Mouse (Mus musculus) layer of hippocampus, adult 9-11 months (tissue): ENCODE measurements around the gene Pank4.

Experiments
- DNase-seq: peaks from one replicate; pipeline ENCODE4 v3.0.0; 2022

Gene Pank4

DNA sequence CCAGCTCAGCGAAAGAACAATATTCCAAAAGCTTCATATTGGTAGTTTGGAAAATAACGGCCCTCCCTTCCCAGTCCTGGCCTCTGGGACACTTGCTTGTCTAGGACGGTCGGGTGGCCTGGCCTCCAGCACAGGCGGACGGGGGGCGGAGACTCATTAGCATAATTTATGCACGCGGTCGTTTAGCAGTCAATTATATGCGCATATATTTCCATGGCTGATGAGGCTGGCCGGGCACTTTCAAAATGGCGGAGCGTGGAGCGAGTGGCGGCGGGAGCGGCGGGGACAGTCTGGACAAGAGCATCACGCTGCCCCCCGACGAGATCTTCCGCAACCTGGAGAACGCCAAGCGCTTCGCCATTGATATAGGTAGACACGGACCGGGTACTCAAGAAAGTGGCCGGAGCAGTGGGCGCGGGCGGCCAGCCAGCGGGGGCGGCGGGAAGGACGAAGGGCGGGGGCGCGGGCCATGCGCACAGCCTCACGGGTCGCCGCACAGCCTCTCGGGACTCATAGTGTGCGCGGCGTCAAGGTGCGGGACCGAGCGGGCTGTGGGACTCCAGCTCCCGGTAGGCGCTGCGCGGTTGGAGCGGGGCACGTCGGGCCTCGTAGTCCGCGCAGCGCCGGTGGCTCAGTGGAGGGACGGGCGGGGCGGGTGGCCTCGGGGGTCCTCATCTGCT lies at the start of gene Pank4:
Pank4 (plus strand) TSS at position 223 of the 680 bp plus-strand sequence.
- peak; percentile 93 for DNase-seq

DNA sequence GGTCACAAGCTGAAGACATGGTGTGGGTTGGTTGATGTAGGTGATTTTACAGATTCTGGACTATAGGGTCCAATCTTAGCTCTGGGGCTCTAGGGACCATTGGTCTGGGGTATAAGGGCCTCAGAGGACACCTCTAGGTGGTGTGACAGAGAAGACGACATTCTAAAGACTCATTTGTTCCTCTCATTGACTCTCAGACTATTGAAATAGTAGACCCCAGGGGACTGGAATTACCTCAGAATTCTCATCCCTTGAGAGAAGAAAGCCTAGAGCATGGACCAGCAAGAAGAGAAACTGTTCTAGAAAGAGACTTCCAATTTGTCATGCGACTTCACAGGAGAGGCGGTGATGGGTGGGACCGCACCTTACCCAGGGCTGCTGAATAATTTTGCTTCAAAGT lies 49.7 kb upstream of the Pank4 start:
- no peak for DNase-seq

DNA sequence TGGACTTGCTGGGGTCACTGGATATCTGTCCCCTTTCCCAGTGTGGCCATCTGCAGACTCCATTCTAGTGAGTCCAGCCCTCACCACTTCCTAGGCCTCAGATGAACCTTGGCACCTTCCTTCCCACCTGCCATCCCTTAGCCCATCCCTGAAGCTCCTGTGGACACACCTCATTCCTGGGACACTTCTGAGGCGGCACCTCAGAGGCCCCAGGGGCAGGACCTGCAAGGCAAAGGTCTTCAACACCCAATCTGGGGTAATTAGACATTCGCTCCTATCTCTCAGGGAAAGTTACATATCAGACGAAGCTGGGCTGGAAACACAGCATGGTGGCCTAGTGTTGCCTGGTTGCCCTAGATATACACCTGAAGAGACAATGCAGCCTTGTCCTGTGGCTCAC lies 49.2 kb upstream of the Pank4 start:
- no peak for DNase-seq

DNA sequence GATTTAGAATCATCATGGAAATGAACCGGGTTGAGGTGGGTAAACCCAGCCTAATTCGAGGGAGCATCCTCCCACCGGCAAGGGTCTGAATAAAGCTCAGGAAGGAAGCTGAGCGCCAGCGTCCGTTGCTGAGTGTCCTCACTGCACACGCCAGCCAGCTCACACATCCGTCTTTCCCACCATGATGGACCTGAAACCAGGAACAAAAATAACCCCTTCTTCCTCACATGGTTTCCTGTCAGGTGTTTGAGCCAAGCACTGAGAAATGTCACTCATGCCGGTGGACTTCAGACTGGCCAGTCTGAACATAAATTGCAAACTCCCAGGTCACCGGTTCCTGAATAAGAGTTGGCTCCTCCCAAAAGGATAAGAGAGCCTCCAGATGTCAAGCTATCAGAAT lies 48.6 kb upstream of the Pank4 start:
- no peak for DNase-seq

DNA sequence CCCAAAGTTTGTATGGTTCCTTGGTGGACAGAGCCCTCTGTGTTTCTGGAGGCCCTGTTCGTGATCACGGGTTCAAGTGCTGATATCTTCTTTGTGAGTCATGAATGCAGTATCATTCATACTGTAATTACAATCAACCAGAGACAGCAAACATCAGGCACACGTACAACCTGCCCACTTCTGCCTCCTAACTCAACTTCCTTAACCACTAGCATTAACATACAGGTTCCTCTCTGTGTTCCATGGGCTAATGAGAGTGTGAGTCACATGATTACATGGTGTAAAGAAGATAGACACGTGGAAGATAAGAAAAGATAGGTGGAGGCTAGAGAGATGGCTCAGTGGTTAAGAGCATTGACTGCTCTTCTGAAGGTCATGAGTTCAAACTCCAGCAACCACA lies 47.3 kb upstream of the Pank4 start:
- no peak for DNase-seq

DNA sequence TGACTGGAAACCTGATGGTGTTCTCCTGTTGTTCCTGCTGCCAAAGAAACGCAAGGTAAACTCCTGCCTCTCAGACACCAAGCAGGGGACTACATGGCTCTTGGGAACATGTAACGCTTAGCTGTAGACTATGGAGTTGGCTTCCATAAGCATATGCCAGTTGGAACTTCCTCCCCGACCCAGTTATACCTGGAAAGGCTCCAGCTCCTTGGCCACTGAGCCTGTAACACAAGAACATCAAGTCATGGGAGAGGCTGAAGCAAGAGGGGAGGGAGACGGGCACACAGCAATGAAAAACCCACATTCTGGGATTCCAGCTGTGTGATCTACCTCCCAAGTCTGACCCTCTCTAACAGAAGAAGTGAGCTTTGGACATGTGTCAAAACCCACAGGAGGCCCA lies 41.6 kb upstream of the Pank4 start:
- DNase-seq, result no peak

DNA sequence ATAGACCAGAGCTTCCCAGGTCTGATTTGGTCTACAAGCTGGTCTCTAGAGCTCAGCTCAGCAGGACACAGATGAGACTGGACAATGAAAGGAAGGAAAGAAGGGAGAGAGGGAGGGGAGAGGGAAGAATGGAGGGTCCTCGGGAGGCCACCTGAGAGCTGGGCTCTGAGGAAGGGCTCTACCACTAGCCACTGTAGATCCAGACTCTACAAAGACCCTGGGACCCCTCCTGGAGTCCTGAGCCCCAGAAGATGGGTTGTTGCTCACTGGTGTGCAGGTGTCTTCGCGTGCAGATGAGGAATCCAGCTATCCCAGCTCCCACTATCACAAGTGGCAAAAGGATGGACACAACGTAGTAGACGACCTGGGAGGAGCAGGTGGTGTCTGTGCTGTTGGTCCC lies 41.0 kb upstream of the Pank4 start:
- DNase-seq, result no peak

DNA sequence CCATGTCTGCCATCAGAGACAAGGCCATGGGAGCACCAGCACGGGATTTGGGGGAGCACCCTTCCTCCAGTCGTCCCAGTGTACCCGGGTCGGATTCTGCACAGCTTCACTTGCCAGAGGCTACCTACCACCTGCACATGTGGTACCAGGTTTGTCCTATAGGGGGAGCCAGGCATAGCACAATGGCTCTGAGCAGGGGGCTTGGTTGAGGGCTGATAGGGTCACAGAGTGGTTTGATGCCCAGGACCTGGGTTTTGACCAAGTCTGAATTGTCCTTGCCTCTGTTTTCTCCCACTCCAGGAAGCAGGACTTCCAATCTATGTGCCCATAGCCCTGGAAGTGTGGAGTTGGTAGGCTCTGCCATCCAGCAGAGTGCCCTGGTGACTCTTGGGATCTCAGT lies 38.5 kb upstream of the Pank4 start:
- DNase-seq, result no peak

DNA sequence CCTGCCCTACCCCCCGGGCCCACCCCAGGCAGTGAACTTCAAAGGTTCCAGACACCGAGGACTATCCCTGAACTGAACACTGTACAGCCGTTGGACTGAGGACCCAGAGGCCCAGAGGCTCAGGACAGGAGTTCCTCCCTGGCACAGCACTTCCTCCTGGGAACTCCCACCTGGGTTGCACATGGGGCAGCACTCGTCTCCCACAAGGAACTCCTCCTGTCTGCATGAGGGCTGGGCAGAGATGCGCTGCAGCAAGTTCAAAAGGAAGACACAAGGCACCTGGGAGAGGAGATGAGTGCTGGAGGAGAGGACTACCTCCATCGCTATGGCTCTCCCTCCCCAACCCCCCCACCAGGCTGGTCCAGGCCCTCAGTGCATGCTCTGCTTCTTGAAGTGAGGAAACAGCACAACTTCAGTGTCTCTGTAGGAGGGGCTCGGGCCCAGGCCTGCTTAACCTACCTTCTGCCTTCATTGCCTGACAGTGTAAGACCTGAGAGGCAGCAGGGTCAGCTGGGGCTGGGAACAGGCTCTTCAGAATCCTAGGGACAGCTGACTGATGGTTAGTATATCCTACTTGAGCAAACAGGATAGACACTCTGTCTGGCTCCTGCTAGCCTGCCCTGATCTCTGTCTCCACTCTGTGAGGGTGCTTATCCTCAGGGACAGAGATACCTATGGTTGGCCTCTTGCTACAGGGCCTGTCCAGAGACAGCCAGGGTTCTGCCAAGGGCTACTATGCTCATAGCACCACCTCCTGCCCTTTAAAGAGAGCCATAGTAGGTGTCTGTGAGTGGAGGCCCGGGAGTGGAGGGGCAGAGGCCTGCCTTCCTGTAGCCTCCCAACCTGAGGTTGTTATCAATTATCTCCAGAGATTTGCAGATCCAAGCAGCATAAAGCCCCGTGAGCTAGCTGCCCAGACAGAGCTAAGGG lies 36.7 kb upstream of the Pank4 start:
- no peak for DNase-seq

DNA sequence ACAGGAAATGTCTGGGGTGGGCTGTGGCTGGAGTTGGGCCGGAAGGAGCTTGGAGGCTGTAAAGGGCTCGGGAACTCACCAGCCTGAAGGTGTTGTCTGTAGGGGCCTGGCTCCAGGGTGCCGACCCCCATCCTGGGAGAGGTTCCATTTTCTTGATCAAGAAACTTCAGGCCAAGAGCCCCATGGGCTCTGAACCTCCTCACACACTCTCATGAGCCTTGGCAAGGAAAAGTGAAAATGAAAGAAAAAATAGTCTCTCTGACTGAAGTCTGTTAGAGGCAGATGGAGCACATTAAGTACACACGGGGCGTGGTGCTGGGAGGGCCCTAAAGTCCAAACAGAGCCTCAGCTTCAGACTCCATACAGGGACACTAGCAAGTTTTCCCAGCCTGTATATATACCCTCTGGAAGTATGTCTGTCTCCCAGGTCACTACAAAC lies 36.0 kb upstream of the Pank4 start:
- DNase-seq, result no peak

DNA sequence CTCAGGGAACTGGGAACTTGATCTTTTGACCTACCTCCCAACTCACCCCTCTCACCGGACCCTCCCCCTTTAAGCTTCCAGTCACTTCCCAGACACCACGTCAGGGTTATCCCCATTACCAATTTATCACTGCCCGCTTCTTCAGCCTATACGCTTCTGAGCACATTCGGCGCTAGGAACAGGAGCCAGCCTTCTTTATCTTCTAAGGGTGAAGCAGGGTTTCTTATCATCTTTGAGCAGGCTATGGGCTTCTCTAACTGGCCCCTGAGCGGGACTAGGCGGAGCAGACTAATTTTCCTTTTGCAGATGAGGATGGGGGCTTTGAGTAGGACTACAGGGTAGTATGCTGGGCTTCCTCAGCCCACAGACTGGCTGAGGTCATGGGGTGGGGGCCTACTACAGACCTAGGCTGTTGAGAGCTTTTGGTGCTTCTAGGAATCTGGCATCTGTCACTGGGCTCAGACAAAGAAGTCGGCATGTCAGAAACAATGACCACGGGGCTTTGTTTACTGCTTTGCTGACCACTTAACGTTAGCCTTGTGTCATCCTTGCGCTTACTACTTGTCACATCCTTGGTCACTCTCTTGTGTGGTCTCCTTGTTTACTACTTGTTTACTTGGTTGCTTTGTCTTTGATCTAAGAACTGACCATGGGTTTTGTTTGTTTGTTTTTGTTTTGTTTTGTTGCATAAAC lies 35.4 kb upstream of the Pank4 start, which contains the start of gene Tnfrsf14:
Tnfrsf14 (minus strand) TSS at position 169 of the 693 bp plus-strand sequence.
- DNase-seq, result no peak

DNA sequence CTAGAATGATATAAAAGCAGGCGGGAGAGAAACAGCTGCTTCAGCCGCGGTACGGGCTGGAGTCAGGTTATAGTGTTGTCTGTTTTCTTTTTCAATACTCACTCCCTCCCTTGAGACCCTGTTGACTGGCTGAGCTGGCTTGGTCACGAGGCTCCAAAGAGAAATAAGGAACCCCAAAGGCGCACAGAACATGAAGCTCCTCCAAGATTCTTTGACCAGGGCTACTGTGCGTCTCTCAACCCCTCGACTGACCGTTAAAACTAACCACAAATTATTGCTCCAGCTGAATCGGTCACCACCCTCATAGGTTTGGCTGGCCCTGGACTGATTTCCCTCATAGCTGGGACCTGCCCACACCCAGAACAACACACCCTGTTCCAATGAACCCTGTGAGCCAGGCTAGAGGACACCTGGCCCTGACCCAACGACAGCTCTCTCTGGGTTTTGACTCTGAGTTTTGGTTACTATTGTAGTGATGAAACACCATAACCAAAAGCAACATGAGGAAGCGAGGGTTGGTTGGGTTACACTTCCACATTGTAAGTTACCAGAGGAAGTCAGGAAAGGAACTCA lies 34.7 kb upstream of the Pank4 start:
- no peak for DNase-seq

DNA sequence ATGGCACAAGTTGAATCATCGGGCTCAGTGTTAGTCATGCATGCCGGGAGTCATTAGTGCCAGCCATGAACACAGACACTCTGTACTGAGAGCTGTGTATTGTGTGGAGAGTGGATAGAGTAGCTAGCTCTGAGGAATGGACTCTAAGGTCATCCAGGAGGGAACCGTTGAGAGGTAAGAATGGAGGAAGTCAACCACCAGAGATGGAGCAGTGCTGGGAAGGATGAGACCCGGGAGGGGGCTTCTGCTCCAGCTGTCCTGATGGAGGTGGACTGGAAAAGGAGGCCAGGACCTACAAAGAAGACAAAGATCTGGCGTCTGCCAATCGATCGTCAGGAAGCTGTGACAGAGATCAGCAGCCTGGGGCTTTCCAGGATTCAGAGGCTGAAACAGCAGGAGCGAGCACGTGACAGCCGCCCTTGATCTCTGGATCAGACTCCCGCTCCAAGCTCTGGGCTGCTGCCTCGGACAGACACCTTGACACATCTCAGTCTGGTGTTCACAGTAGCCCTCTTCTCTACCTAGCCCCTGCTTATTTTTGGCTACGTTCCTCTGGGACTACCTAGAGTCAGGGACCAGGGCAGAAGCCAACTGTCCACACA lies 30.5 kb upstream of the Pank4 start:
- DNase-seq, result no peak

DNA sequence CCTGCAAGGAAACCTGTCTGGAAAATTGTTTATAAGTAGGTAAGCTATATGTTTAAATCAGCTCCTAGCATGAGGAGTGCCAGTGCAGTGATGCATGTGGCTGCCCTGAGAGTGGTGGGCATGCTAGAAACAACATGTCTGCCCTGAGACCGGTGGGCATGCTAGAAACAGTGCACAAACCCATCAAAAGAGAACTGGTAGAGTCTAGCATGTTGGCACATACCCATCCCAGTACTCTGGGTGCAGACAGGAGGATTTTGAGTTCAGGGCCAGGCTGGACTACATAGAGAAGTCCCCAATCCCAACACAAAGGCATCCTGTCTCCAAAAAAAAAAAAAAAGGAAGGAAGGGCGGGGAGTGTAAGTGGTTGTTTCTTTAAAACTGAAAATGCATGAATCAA lies 29.1 kb upstream of the Pank4 start:
- no peak for DNase-seq

DNA sequence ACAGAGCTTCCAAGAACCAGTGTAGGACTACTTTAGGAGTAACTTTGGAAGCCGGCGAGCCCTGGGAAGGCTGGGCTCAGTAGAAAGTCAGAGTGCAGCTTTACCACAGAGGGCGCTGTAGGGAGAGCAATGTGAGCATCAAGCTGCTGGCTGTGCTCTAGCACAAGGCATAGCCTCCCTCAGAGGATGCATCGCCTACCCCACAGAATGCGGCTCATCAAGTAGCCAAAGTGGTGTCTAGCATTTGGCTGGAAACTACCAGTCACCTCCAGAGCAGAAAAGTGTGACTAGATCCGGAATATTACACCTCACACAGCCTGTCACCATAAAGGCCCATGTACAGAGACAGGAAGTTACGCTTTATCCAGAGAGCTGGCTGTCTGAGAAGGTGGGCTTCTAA lies 28.1 kb upstream of the Pank4 start:
- no peak for DNase-seq

DNA sequence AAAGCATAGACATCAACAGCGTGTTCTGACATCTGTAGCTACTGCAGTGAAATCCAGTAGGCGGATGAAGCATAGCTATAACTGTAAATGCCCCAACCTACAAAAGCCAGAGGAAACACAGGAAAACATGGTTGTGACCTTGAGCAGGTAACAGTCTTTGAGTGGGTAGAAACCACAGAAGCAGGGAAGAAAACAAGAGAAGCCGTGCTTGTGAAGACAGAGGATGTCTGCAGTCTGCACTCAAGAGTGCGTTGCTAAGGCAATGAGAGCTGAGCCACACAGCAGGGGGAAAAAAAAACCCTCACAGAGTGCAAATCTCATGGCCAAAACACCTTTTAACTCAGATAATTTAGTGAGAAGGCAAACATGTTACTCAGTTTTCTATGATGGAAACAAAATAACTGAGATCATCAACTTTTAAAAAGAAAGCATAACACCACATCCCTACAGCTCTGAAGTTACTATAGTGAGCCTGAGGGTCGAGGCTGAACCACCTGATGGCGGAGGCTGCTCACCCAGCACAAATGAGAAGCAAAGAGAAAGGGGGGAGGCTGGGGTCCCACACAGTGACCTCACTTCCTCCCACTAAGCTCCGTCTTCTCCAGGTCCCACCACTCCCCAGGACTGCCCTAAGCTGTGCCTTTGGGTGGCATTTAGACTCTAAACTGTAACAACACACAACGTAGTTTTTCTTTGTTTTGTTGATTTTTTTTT lies 27.2 kb upstream of the Pank4 start:
- DNase-seq, result no peak

DNA sequence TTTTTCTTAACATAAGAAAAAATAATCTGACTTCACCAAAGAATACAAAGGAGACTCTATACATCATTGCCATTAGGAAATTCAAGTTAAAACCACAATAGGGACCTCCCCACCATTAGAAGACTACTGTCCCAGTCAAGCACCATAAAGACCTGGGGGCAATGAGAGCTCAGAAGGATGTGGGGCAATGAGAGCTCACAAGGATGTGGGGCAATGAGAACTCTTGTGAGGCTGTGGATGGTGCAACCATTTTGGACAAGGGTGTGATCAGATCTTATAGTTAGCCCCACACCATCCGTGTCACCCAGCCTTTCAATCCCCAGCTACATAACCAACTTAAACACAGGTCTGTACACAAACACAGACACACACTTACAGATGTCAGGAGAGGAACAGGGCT lies 26.2 kb upstream of the Pank4 start:
- DNase-seq, result no peak

DNA sequence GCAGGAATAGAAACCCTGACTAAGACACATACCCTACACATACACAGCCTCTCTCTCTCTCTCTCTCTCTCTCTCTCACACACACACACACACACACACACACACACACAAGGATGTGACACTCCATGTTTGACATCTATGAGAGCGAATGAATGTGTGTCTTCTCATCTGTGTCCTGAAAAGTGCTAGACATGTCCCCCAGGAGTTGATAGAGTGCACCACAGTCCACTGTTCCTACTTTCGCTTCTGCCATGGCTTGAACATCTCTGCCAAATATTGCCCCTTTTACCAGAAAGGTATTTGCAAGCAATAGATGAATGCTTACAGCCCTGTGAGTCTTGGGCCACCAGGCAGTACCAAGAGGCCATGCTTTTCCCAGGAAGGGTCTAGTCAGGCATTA lies 23.8 kb upstream of the Pank4 start:
- no peak for DNase-seq

DNA sequence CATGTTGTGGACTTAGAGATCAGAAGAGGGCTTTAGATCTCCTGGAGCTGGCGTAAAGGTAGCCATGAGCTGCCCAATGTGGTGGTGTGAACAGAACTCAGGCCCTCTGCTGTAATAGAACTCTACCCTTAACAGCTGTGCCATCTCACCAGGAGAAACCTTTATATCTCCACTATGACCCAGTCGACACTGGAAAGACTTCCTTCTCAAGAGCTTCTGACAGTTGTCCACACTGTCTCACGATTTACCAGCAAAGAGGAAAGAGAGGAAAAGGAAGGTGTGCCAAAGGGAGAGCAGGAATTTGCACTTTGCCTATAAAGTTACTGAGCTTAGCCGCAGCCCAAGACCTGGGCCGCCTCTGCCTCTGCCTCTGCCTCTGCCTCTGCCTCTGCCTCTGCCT lies 22.1 kb upstream of the Pank4 start:
- DNase-seq, result no peak

DNA sequence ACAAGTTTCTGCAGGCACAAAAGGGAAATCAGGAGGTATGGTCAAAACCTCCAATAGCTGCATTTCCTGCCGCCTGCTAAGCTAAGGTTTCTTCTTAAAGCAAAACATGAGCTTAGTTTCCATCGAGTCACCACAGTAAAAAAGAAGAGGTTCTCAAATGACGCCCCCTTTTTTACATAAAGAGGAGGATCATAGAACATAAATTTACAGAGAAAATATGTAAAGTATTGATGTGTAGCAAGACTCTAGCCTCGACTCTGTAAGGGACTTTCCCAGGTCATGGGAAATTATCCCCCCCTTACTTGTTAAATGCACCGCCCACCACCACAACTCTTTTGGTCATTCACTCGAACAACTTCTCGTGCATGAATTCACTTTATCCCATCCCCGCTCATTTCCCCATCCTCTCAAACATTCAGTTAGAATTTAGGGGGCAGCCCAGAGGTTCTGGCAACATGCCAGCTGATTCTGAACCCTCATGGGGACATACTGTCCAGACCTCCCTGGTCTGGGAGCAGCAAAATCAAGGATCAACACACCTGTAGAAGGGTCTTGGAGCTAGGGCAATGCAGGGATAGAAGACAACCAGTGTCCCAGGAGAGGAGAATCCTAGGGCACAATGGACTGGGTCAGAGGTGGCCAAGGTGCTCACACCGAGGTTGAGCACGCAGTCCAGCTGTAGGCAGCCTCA lies 21.1 kb upstream of the Pank4 start:
- DNase-seq, result no peak

DNA sequence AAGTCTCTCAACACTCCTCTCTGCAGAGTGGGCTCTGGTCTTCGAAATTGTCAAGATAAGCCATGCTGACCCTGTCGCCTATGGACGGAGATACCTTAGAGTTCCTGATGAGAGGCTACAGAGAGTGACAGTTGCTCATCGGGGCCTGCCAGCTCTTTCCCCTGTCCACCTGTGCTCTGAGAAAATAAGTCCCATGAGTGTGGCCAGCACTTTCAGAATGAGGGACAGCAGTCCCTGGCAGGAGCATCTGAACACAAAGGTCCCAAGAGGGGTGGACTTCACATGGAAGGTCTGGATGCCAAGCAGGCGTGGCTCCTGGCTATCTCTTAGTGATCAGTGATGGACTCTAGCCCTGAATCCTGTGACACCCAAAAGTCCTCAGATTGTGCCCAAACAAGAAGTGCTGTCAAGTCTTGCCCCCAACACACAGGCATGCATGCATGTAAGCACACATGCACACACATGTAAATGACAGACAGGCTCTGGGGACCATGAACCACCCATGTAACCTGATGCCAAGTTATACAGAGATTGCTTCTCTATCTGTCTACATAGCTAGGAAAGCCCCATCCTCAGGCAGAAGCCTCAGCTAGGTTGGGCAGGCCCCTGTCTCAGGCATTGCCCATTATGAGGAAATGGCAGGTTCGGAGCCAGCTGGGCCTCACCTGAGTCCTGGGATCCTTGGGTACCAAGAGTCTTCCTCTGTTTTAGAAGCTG lies 20.4 kb upstream of the Pank4 start:
- no peak for DNase-seq
